Comparison of ENCODE assay signal across 18 mouse cellular contexts in the genomic region with DNA sequence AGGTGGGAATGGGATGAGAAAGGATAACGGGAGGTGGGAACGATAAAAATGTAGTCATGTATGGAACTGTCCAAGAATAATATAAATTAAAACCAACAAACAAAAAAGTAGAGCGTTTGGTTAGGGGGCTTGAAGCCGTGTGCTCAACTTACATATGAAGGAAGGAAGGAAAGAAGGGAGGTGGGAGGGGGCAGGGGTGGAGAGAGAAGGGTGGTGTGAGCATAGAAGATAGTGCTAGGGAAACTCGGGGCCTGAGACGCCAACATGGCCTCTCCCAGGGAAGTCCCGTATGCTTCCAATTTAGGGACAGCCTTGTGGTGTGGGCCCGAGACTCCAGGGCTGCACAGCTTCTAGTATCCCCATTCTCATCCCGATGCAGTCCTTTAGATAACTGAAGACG. TPM values are rescaled to one million over a fixed set of nuclear protein-coding genes. Genes with fewer than 3 reads are reported as not detected.
DNase-seq lines count a peak whose midpoint lies in the region; ATAC-seq and TF ChIP-seq lines count a peak whose summit lies in the region.
"Had no signal": no experiment of that assay in that cellular context is flagged by ENCODE, and none has a peak within 500 bp of the region (broad histone marks: within the 10 kb centered on the region; RNA-seq: fewer than 3 reads in every experiment).

No protein-coding gene starts in this region.

- DNase-seq in forebrain, embryonic 11.5 days (ENCODE audit: low spot score), result no peak
- no peak for DNase-seq in lung, embryonic 14.5 days
- no peak for DNase-seq in lung, postnatal 36 days
- peak; percentile 50 for DNase-seq in R1 (ENCODE audit: low read depth, low spot score)
- peak in 1 of 3 experiments; percentile 42 for DNase-seq in liver, embryonic 14.5 days (ENCODE audit: low read depth in 3 of 3, low spot score in 3 of 3)
- DNase-seq in retina, postnatal 1 day, result no peak
- DNase-seq: cerebellum, adult 11 months; kidney, adult 8-10 months; kidney, postnatal 4 days; right cerebral cortex, adult 18-20 months; spleen, adult 18-20 months; thymus, postnatal 4 days had no signal

- H3K4me1 ChIP-seq in forebrain, embryonic 11.5 days (replicated peaks; ENCODE audit: control insufficient read depth, insufficient read depth, low read length), result no peaks in the 10 kb centered on the region
- no peaks in the 10 kb centered on the region for H3K4me1 ChIP-seq in forebrain, embryonic 12.5 days
- H3K4me1 ChIP-seq in lung, embryonic 14.5 days (ENCODE audit: insufficient read depth), result no peaks in the 10 kb centered on the region
- H3K4me1 ChIP-seq in liver, embryonic 14.5 days (replicated peaks; ENCODE audit: control insufficient read depth in 2 of 2, insufficient read depth in 2 of 2, low read length in 1 of 2), result peaks cover 26 to 34% of the 10 kb centered on the region in 2 experiments
- H3K4me1 ChIP-seq: hindbrain, embryonic 15.5 days had no signal

- WGBS in forebrain, embryonic 11.5 days, result 80% methylated on average over 10 of the region's 10 CpGs
- 87% methylated on average over 10 of the region's 10 CpGs for WGBS in forebrain, embryonic 12.5 days
- 67% methylated on average over 10 of the region's 10 CpGs for WGBS in lung, embryonic 14.5 days
- 46% methylated on average over 10 of the region's 10 CpGs for WGBS in liver, embryonic 14.5 days (ENCODE audit: insufficient replicate concordance)

- H3K9me3 ChIP-seq in forebrain, embryonic 11.5 days (ENCODE audit: control insufficient read depth, low read length), result no peaks in the 10 kb centered on the region
- peaks cover 4% of the 10 kb centered on the region; the same call in 1 of the 2 replicates for H3K9me3 ChIP-seq in forebrain, embryonic 12.5 days
- no peaks in the 10 kb centered on the region for H3K9me3 ChIP-seq in lung, embryonic 14.5 days (ENCODE audit: low read depth, low read length)
- peaks cover 3% of the 10 kb centered on the region; the same call in 1 of the 2 replicates for H3K9me3 ChIP-seq in liver, embryonic 14.5 days (ENCODE audit: control insufficient read depth, low read length)
- H3K9me3 ChIP-seq: hindbrain, embryonic 15.5 days; midbrain, embryonic 15.5 days had no signal

- no peak overlapping the region for H3K4me3 ChIP-seq in forebrain, embryonic 11.5 days (ENCODE audit: low read depth, low read length)
- H3K4me3 ChIP-seq in forebrain, embryonic 12.5 days (replicated peaks), result no peak overlapping the region
- H3K4me3 ChIP-seq in lung, embryonic 14.5 days (ENCODE audit: low read depth, low read length), result no peak overlapping the region; the same call in 1 of the 2 replicates
- peak overlapping the region; percentile 74 to 90 for H3K4me3 ChIP-seq in liver, embryonic 14.5 days (ENCODE audit: insufficient read depth in 1 of 2, low read depth in 2 of 2, low read length in 2 of 2)
- H3K4me3 ChIP-seq: hindbrain, embryonic 15.5 days; midbrain, embryonic 15.5 days had no signal

- no peak overlapping the region for H3K27ac ChIP-seq in forebrain, embryonic 11.5 days (ENCODE audit: low read depth, low read length)
- no peak overlapping the region for H3K27ac ChIP-seq in forebrain, embryonic 12.5 days
- H3K27ac ChIP-seq in lung, embryonic 14.5 days (ENCODE audit: low read depth), result no peak overlapping the region
- peak overlapping the region; percentile 98 for H3K27ac ChIP-seq in liver, embryonic 14.5 days
- H3K27ac ChIP-seq: hindbrain, embryonic 15.5 days; limb, embryonic 13.5 days; midbrain, embryonic 15.5 days had no signal

- ATAC-seq in forebrain, embryonic 11.5 days (replicated peaks; ENCODE audit: low FRiP score), result peak; percentile 5; the same call in 1 of the 2 replicates
- ATAC-seq in forebrain, embryonic 12.5 days (ENCODE audit: low FRiP score), result no peak
- no peak for ATAC-seq in lung, embryonic 14.5 days (ENCODE audit: insufficient read depth)
- no peak; the same call in 1 of the 2 replicates for ATAC-seq in liver, embryonic 14.5 days (ENCODE audit: insufficient read depth)
- no peak for ATAC-seq in granulocyte monocyte progenitor cell, adult 5-6 weeks (replicated peaks; ENCODE audit: poor library complexity, severe bottlenecking)
- ATAC-seq: activated CD4-positive, CD25-positive, alpha-beta regulatory T cell, adult 4 months had no signal

- TF ChIP-seq EP300 in liver, embryonic 14.5 days (IDR thresholded peaks at IDR 0.05; ENCODE audit: low read depth), result no peak

- no peaks in the 10 kb centered on the region for H3K27me3 ChIP-seq in forebrain, embryonic 11.5 days (ENCODE audit: control insufficient read depth, insufficient read depth, low read length)
- no peaks in the 10 kb centered on the region; the same call in 1 of the 2 replicates for H3K27me3 ChIP-seq in forebrain, embryonic 12.5 days
- no peaks in the 10 kb centered on the region for H3K27me3 ChIP-seq in lung, embryonic 14.5 days (ENCODE audit: insufficient read depth, low read length)
- no peaks in the 10 kb centered on the region for H3K27me3 ChIP-seq in liver, embryonic 14.5 days (ENCODE audit: control insufficient read depth, insufficient read depth, low read length)
- H3K27me3 ChIP-seq: hindbrain, embryonic 15.5 days; limb, embryonic 13.5 days; midbrain, embryonic 15.5 days had no signal

- H3K4me2 ChIP-seq in forebrain, embryonic 11.5 days (ENCODE audit: low read depth, low read length, severe bottlenecking), result no peak overlapping the region
- H3K4me2 ChIP-seq in forebrain, embryonic 12.5 days, result no peak overlapping the region
- H3K4me2 ChIP-seq in lung, embryonic 14.5 days, result peak overlapping the region; percentile 40
- peak overlapping the region; percentile 91 for H3K4me2 ChIP-seq in liver, embryonic 14.5 days (ENCODE audit: low read depth)

- no peaks in the 10 kb centered on the region for H3K36me3 ChIP-seq in forebrain, embryonic 11.5 days (ENCODE audit: control insufficient read depth, insufficient read depth, low read length)
- no peaks in the 10 kb centered on the region for H3K36me3 ChIP-seq in forebrain, embryonic 12.5 days (replicated peaks)
- H3K36me3 ChIP-seq in lung, embryonic 14.5 days (ENCODE audit: insufficient read depth), result no peaks in the 10 kb centered on the region
- peaks cover 7% of the 10 kb centered on the region; the same call in 1 of the 2 replicates for H3K36me3 ChIP-seq in liver, embryonic 14.5 days (replicated peaks; ENCODE audit: control insufficient read depth, insufficient read depth, low read depth)
- H3K36me3 ChIP-seq: hindbrain, embryonic 15.5 days; limb, embryonic 13.5 days; midbrain, embryonic 15.5 days had no signal

- no peak for TF ChIP-seq CTCF in lung, embryonic 14.5 days (IDR thresholded peaks at IDR 0.05; ENCODE audit: low read depth)
- no peak for TF ChIP-seq CTCF in liver, embryonic 14.5 days (IDR thresholded peaks at IDR 0.05; ENCODE audit: low read depth)

- no peak overlapping the region for H3K9ac ChIP-seq in forebrain, embryonic 11.5 days (ENCODE audit: low read length)
- no peak overlapping the region for H3K9ac ChIP-seq in forebrain, embryonic 12.5 days
- no peak overlapping the region for H3K9ac ChIP-seq in lung, embryonic 14.5 days
- H3K9ac ChIP-seq in liver, embryonic 14.5 days (replicated peaks), result peak overlapping the region; percentile 94
- H3K9ac ChIP-seq: hindbrain, embryonic 15.5 days; limb, embryonic 13.5 days; midbrain, embryonic 15.5 days had no signal

RNA-seq across cellular contexts. Expression of gene Phc1, which starts 50.8 kb away (rescaled TPM):
- 41.1 and 46.0 TPM in 2 replicates for polyA plus RNA-seq in forebrain, embryonic 11.5 days (2014; fragmentation: Nextera tagmentation; extraction: Ambion mirVana)
- 34.4 and 37.5 TPM in 2 replicates for polyA plus RNA-seq in forebrain, embryonic 12.5 days (2016; fragmentation: Nextera tagmentation; extraction: Ambion mirVana)
- polyA plus RNA-seq in lung, embryonic 14.5 days (2014; fragmentation: Nextera tagmentation; extraction: Ambion mirVana), result 23.8 and 26.8 TPM in 2 replicates
- 2.2 and 2.3 TPM in 2 replicates for polyA plus RNA-seq in liver, embryonic 14.5 days (2012; rRNA removed)
- polyA plus RNA-seq in liver, embryonic 14.5 days (2014; fragmentation: Nextera tagmentation; extraction: Ambion mirVana), result 1.8 and 1.9 TPM in 2 replicates
- 6.9 and 11.8 TPM in 2 replicates for total RNA-seq in granulocyte monocyte progenitor cell, adult 5-6 weeks (2014; fragmentation: Nextera tagmentation)
- total RNA-seq in granulocyte monocyte progenitor cell, adult 5-6 weeks (2017), result 3.5 and 4.5 TPM in 2 replicates

Comparison
In these comparisons a context has a peak if more than half of its experiments do, and no peak if none do; other contexts are left out.
1. H3K4me2 ChIP-seq: peak in lung, embryonic 14.5 days (single experiment) and liver, embryonic 14.5 days (single experiment); none in forebrain, embryonic 11.5 days (single experiment) and forebrain, embryonic 12.5 days (single experiment).
2. H3K4me3 ChIP-seq: peak in liver, embryonic 14.5 days (2 of 2); none in forebrain, embryonic 11.5 days (single experiment), forebrain, embryonic 12.5 days (single experiment) and lung, embryonic 14.5 days (single experiment).